Mouse (Mus musculus) myocyte (in vitro differentiated cells): ENCODE results near the gene Tubg2. TPM values are rescaled to one million over a fixed set of nuclear protein-coding genes. Genes with fewer than 3 reads are reported as not detected.
A peak's percentile ranks its signal among the peaks of the same experiment; 100 is the strongest.

Source experiments
- H3K27me3 ChIP-seq: one replicate; pipeline ENCODE4 v1.6.1; 2011; ENCODE audit not compliant: control insufficient read depth, insufficient read depth, insufficient read length
- H3K36me3 ChIP-seq: one replicate; pipeline ENCODE4 v1.6.1; 2011; ENCODE audit not compliant: control insufficient read depth, insufficient read depth
- H3K4me2 ChIP-seq: one replicate; pipeline ENCODE4 v1.6.1; 2011; ENCODE audit warnings: low read depth, control low read depth
- H3K4me3 ChIP-seq: one replicate; pipeline ENCODE4 v1.5.1; 2011; ENCODE audit warnings: mild to moderate bottlenecking, control low read depth, moderate library complexity
- H3K79me2 ChIP-seq: one replicate; pipeline ENCODE4 v1.6.1; 2011; ENCODE audit not compliant: control insufficient read depth, insufficient read depth
- H3ac ChIP-seq: one replicate; pipeline ENCODE4 v1.6.1; 2011; ENCODE audit not compliant: control insufficient read depth, insufficient read length
- CEBPB ChIP-seq: IDR thresholded peaks from 2 replicates; pipeline ENCODE4 v1.6.1; 2011; ENCODE audit warnings: mild to moderate bottlenecking, moderate library complexity; ENCODE audit not compliant: poor library complexity, insufficient read depth, severe bottlenecking
- E2F4 ChIP-seq: IDR thresholded peaks from one replicate; pipeline ENCODE4 v1.6.1; 2011; ENCODE audit warnings: mild to moderate bottlenecking, control low read depth, moderate library complexity; ENCODE audit not compliant: insufficient read depth
- MAX ChIP-seq: IDR thresholded peaks from one replicate; pipeline ENCODE4 v1.6.1; 2011; ENCODE audit warnings: low read depth, mild to moderate bottlenecking, control low read depth
- MYOD1 ChIP-seq, 3 experiments: IDR thresholded peaks; one replicate each; pipeline ENCODE4 v1.6.1; 2011; ENCODE audit warnings: control low read depth in 2 of 3, low read depth in 2 of 3, mild to moderate bottlenecking in 2 of 3, moderate library complexity in 1 of 3; ENCODE audit not compliant: insufficient read length in 2 of 3, control insufficient read depth in 1 of 3
- MYOG ChIP-seq, 3 experiments: IDR thresholded peaks; one replicate each; pipeline ENCODE4 v1.6.1; 2011; ENCODE audit warnings: control low read depth in 2 of 3, low read depth in 2 of 3, mild to moderate bottlenecking in 2 of 3; ENCODE audit not compliant: insufficient read length in 2 of 3, control insufficient read depth in 1 of 3, insufficient read depth in 1 of 3
- POLR2A ChIP-seq: IDR thresholded peaks from one replicate; pipeline ENCODE4 v1.6.1; 2011; ENCODE audit warnings: low read depth, mild to moderate bottlenecking, control low read depth, moderate library complexity; ENCODE audit not compliant: insufficient read length
- POLR2AphosphoS2 ChIP-seq: IDR thresholded peaks from one replicate; pipeline ENCODE4 v1.6.1; 2011; ENCODE audit warnings: low read depth, control low read depth; ENCODE audit not compliant: insufficient read length
- REST ChIP-seq: IDR thresholded peaks from one replicate; pipeline ENCODE4 v1.6.1; 2011; ENCODE audit warnings: mild to moderate bottlenecking, control low read depth, moderate library complexity; ENCODE audit not compliant: insufficient read depth, insufficient read length
- SRF ChIP-seq: IDR thresholded peaks from one replicate; pipeline ENCODE4 v1.6.1; 2011; ENCODE audit warnings: low read depth; ENCODE audit not compliant: control insufficient read depth, insufficient read length
- TCF12 ChIP-seq: IDR thresholded peaks from one replicate; pipeline ENCODE4 v1.6.1; 2011; ENCODE audit warnings: mild to moderate bottlenecking, control low read depth; ENCODE audit not compliant: poor library complexity, insufficient read depth, severe bottlenecking
- TCF3 ChIP-seq: IDR thresholded peaks from one replicate; pipeline ENCODE4 v1.6.1; 2011; ENCODE audit warnings: low read depth, control low read depth; ENCODE audit not compliant: insufficient read length
- USF1 ChIP-seq: IDR thresholded peaks from one replicate; pipeline ENCODE4 v1.6.1; 2011; ENCODE audit warnings: low read depth, mild to moderate bottlenecking, control low read depth, moderate library complexity
- polyA plus RNA-seq: library from polyadenylated mRNA; unstranded; fragments of >200 nt; fragmentation: generic; extraction: Trizol; gene quantifications from one replicate; pipeline ENCODE4 v1.2.1, GENCODE M21; 2012; ENCODE audit warnings: missing spikeins

Gene Tubg2
- polyA plus RNA-seq, 1 experiment: 0.18 TPM

DNA sequence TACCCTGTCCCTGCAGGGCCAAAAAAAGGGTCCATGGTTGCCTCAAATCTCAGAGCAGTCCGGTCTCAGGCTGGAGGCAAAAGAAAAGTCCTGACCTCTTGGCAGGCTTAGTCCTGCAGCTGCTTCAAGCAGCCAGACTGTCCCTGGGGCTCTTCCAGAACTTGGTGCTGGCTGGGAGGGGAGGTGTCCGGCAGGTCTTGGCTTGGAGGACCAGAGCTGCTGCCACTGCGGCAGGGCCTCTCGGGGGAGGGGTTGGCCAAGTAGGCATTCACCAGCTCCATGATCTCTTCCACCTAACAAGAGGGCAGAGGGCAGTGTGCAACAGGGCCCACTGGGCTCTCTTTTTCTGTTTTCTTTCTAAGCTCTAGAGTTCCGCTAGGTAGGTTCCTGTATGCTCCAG is 7.1 kb downstream of the Tubg2 start:
- Histone ChIP-seq H3K4me3 (no peak overlapping the region), H3K27me3 (no peaks in the 10 kb centered on the region), H3K79me2 (no peaks in the 10 kb centered on the region), H3K36me3 (peaks cover 29% of the 10 kb centered on the region), H3K4me2 (peak overlapping the region; percentile 67), H3ac (no peak overlapping the region)
- TF ChIP-seq MYOG (IDR thresholded peaks at IDR 0.05; ENCODE audit: control insufficient read depth in 1 of 3, insufficient read depth in 1 of 3, insufficient read length in 2 of 3, low read depth in 2 of 3) (peak in 2 of 3 experiments; percentile 46 to 55), TCF3 (no peak), MYOD1 (IDR thresholded peaks at IDR 0.05; ENCODE audit: control insufficient read depth in 1 of 3, insufficient read length in 2 of 3, low read depth in 2 of 3) (peak; percentile 26 to 51 (median 38)), E2F4 (no peak), POLR2AphosphoS2 (no peak), TCF12 (no peak), SRF (no peak), USF1 (no peak), CEBPB (no peak), POLR2A (no peak)

DNA sequence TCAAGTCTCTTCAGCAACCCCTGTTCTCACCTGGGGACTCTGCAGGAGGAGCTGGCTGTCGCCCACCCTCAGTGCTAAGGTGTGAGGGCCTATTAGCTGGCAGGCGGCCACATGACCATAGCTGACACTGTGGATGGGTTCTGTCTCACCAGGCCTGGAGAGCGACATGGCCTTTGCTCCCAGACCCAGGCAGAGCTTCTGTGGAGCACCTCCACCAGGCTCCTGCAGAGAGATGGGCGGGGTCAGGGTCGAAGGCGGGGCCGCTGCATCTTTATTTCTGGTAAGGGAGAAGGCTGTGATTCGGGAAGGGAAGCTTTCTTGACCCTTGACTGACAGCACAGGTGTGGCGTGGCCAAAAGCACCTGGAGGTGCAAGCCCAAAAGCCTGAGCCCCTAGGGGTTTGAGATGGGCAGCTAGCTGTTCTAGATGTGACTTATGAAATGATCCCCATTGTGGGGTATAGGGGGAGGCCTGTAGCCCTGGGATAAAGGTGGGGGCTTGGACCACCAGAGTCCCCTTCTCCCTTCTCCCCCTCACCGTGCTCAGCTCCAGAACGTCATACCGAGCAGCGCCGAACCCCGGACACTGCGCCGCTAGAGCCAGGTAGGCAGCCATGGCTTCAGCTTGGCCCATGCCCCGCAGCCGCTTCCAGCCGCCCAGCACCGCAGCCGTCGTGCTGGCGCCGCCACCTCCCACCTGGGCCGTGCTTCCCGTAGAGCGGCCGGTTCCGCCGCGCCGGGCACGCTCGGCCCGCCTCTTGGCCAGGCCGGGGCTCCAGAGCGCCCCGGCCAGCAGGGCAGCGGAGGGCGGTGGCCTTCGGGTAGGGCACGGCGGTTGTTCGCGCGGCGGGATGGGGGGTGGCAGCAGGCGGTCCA is 8.0 kb downstream of the Tubg2 start:
- no peak overlapping the region for H3K4me3 ChIP-seq
- H3K27me3 ChIP-seq: no peaks in the 10 kb centered on the region
- no peak overlapping the region for H3ac ChIP-seq
- peaks cover 31% of the 10 kb centered on the region for H3K36me3 ChIP-seq
- H3K79me2 ChIP-seq: peaks cover 4% of the 10 kb centered on the region
- TF ChIP-seq MYOD1 (IDR thresholded peaks at IDR 0.05; ENCODE audit: control insufficient read depth in 1 of 3, insufficient read length in 2 of 3, low read depth in 2 of 3) (no peak), POLR2A (no peak), POLR2AphosphoS2 (no peak), CEBPB (no peak), TCF12 (no peak), MAX (no peak)
- peak overlapping the region; percentile 67 for H3K4me2 ChIP-seq

DNA sequence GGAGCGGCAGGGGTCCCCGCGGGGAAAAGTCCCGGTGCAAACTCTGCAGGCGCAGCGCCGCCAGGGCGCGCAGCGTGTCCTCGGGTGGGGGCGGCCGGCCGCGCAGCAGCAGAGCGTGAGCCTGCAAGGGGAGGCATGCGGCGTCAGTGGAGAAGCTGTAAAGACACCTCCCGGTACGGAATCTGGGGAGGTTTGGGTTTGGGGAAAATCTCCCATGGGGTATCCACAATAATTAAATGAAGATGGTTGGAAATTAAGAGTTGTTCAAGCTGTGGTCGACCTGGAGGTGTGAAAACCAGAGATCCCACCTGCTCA is 8.6 kb downstream of the Tubg2 start:
- Histone ChIP-seq H3K4me2 (no peak overlapping the region), H3K36me3 (peaks cover 31% of the 10 kb centered on the region), H3K4me3 (no peak overlapping the region), H3ac (no peak overlapping the region), H3K79me2 (peaks cover 10% of the 10 kb centered on the region), H3K27me3 (no peaks in the 10 kb centered on the region)
- TF ChIP-seq POLR2AphosphoS2: no peak

DNA sequence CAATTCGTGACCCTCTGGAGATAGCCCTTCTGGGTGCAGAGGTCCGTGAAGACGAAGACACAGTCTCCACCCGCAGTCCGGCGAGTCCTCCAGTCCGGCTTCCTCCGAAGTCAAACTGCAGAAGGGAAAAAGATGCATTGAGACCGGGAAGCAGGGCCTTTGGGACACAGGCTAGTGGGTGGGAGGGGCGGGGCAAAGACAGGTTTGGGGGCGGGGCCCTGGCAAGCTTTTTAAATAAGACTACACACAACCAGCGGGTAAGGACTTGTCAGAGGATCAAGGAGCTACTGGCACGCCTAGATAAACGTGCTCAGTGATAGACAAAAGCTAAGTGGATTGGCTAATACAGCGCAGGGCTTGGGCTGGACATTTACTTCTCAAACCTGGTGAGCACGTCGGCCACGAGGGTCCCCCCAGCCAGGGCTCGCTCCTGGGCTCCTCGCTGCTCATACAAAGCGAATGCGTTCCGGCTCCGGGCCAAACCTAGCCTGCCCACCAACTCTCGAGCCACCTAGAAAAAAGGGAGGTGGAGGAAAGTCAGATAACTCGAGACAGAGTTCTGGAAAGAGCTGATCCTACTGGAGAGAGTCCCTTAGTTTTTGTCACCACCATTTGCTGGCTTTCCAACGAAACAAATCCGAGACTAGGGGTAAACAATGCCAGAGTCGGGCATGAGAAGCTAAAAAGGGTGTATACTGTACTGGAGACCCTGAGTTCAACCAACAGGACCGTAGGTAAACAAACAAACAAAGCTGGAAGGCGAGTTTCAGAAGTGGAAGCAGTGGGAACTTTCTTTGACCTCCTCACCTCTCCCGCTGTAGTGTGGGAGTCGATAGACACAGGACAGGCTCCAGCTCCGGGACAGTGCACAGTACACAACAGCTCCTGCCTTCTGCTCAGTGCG is 9.2 kb downstream of the Tubg2 start:
- no peak for TF ChIP-seq TCF3
- TF ChIP-seq MYOD1 (IDR thresholded peaks at IDR 0.05; ENCODE audit: control insufficient read depth in 1 of 3, insufficient read length in 2 of 3, low read depth in 2 of 3): no peak
- TF ChIP-seq USF1: no peak
- no peak for TF ChIP-seq TCF12
- TF ChIP-seq MAX: no peak
- no peak for TF ChIP-seq CEBPB
- no peak for TF ChIP-seq POLR2AphosphoS2
- TF ChIP-seq POLR2A: no peak
- TF ChIP-seq E2F4: no peak
- TF ChIP-seq REST: no peak
- TF ChIP-seq SRF: no peak
- TF ChIP-seq MYOG (IDR thresholded peaks at IDR 0.05; ENCODE audit: control insufficient read depth in 1 of 3, insufficient read depth in 1 of 3, insufficient read length in 2 of 3, low read depth in 2 of 3): no peak
- Histone ChIP-seq H3K4me2 (no peak overlapping the region), H3K4me3 (no peak overlapping the region), H3K27me3 (no peaks in the 10 kb centered on the region), H3K36me3 (peaks cover 31% of the 10 kb centered on the region), H3K79me2 (peaks cover 16% of the 10 kb centered on the region), H3ac (no peak overlapping the region)

DNA sequence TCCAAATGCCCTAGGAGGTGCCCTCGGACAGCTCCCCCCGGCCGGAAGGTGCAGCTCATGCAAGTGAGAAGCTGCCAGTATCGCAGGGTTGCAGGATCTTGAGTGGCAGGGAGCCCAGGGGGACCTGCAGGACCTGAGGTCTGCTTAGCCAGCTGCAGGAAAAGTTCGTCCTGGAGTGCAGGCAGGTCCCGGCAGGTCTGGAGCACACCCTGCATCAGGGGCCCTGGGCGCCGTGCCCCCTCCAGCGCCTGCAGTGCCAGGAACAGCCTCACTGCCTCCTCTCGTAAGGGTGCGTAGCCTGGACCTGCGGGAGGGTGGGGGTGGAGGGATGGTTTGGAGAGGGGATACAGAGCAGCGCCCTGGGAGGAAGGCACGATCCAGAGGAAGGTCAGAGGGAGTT is 10.7 kb downstream of the Tubg2 start:
- Histone ChIP-seq H3K27me3 (no peaks in the 10 kb centered on the region), H3K4me3 (no peak overlapping the region), H3ac (no peak overlapping the region), H3K36me3 (peaks cover 31% of the 10 kb centered on the region), H3K4me2 (no peak overlapping the region), H3K79me2 (peaks cover 24% of the 10 kb centered on the region)
- TF ChIP-seq POLR2AphosphoS2: no peak
- TF ChIP-seq USF1: no peak
- TF ChIP-seq REST: no peak
- TF ChIP-seq MYOG (IDR thresholded peaks at IDR 0.05; ENCODE audit: control insufficient read depth in 1 of 3, insufficient read depth in 1 of 3, insufficient read length in 2 of 3, low read depth in 2 of 3): no peak
